Mouse (Mus musculus): ENCODE data around the gene Pnck. TPM values are rescaled to one million over a fixed set of nuclear protein-coding genes. Genes with fewer than 3 reads are reported as not detected.

The Pnck gene
- 1.1 TPM in 1 of 4 replicates, not detected in the others for total RNA-seq (2023)

GRCm38 (mm10) chrX:73659575-73660283, at the start of gene Pnck:
Gene Pnck, minus strand, starts transcription at chrX:73660117.

GRCm38 (mm10) chrX:73672879-73673618, 13.1 kb upstream of the Pnck start, which contains the start of gene Slc6a8:
Gene Slc6a8, plus strand, starts transcription at chrX:73673150.

GRCm38 (mm10) chrX:73639255-73639675, 20.7 kb downstream of the Pnck start, which contains the start of gene Dusp9:
Gene Dusp9, plus strand, starts transcription at chrX:73639419.

Other genes with a start within 250 kb of the Pnck start
- gene Zfp92, start 249.0 kb downstream of the Pnck start, total RNA-seq (2023): not detected in 4 replicates
- 0.61 TPM in 1 of 4 replicates, not detected in the others for gene Trex2, start 224.8 kb downstream of the Pnck start, total RNA-seq (2023)
- gene Haus7, start 201.1 kb downstream of the Pnck start, total RNA-seq (2023): 18.3 to 22.6 TPM (median 21.1 TPM) in 4 replicates
- 0.44 to 0.89 TPM (median 0.83 TPM) in 3 of 4 replicates, not detected in the other for gene Bgn, start 176.5 kb downstream of the Pnck start, total RNA-seq (2023)
- not detected in 4 replicates for gene Atp2b3, start 157.0 kb downstream of the Pnck start, total RNA-seq (2023)
- not detected in 4 replicates for gene Dusp9, start 20.7 kb downstream of the Pnck start, total RNA-seq (2023)
- 0.64 to 1.6 TPM in 2 of 4 replicates, not detected in the others for gene Slc6a8, start 13.0 kb upstream of the Pnck start, total RNA-seq (2023)
- 127 to 144 TPM (median 136 TPM) in 4 replicates for gene Bcap31, start 56.1 kb upstream of the Pnck start, total RNA-seq (2023)
- gene Abcd1, start 56.5 kb upstream of the Pnck start, total RNA-seq (2023): 67.1 to 75.5 TPM (median 69.5 TPM) in 4 replicates
- gene Plxnb3, start 97.0 kb upstream of the Pnck start, total RNA-seq (2023): 0.09 TPM in 1 of 4 replicates, not detected in the others
- 162 to 174 TPM (median 166 TPM) in 4 replicates for gene Srpk3, start 114.3 kb upstream of the Pnck start, total RNA-seq (2023)
- 144 to 159 TPM (median 154 TPM) in 4 replicates for gene Idh3g, start 126.8 kb upstream of the Pnck start, total RNA-seq (2023)
- 126 to 139 TPM (median 134 TPM) in 4 replicates for gene Ssr4, start 126.9 kb upstream of the Pnck start, total RNA-seq (2023)
- 0.52 to 1.3 TPM (median 0.90 TPM) in 4 replicates for gene Pdzd4, start 164.9 kb upstream of the Pnck start, total RNA-seq (2023)
- 0.21 TPM in 1 of 4 replicates, not detected in the others for gene Avpr2, start 232.0 kb upstream of the Pnck start, total RNA-seq (2023)
- 16.2 to 21.5 TPM (median 17.9 TPM) in 4 replicates for gene L1cam, start 236.0 kb upstream of the Pnck start, total RNA-seq (2023)

Measured in B cell, adult 62 days (primary cell).